Mouse (Mus musculus) cortical plate, adult 2 months (tissue): ENCODE data around the gene Gipc1.

Experiments used
- CTCF ChIP-seq: fragments of 200-500 bp; IDR thresholded peaks from 2 replicates; pipeline ENCODE4 v1.5.1; 2011; ENCODE audit warnings: mild to moderate bottlenecking, control low read depth, low read length; ENCODE audit not compliant: insufficient read depth; ENCODE audit errors: extremely low read depth
- POLR2A ChIP-seq: fragments of 200-500 bp; IDR thresholded peaks from 2 replicates; pipeline ENCODE4 v1.6.1; 2011; ENCODE audit warnings: mild to moderate bottlenecking, low read length, control low read depth; ENCODE audit not compliant: insufficient read depth; ENCODE audit errors: extremely low read depth

DNA sequence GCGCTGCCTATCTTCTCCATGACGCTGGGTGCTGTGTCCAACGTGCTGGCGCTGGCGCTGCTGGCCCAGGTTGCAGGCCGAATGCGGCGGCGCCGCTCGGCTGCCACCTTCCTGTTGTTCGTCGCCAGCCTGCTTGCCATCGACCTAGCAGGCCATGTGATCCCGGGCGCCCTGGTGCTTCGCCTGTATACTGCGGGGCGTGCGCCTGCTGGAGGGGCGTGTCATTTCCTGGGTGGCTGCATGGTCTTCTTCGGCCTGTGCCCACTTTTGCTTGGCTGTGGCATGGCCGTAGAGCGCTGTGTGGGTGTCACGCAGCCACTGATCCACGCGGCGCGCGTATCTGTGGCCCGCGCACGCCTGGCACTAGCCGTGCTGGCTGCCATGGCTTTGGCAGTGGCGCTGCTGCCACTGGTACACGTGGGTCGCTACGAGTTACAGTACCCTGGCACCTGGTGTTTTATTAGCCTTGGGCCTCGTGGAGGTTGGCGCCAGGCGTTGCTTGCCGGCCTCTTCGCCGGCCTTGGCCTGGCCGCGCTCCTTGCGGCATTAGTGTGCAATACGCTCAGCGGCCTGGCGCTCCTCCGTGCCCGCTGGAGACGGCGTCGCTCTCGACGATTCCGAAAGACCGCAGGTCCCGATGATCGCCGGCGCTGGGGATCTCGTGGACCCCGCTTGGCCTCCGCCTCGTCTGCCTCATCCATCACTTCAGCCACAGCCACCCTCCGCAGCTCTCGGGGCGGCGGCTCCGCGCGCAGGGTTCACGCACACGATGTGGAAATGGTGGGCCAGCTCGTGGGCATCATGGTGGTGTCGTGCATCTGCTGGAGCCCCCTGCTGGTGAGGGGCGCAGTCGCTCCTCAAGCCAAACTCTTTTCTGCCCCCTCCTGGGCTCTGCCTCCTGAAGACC is 15.8 kb downstream of the Gipc1 start:
- TF ChIP-seq CTCF: peak; percentile 57
- TF ChIP-seq POLR2A: 0 out of 2 replicates have a peak, but pooled peaks have one; percentile 14
